Mouse (Mus musculus): ENCODE measurements at regions not wholly inside any gene's neighbourhood (a gene's known extent, or its start where the extent isn't known, plus 50 kb on each side); places are given as distances from the start of the nearest gene placed in this dataset.

DNA sequence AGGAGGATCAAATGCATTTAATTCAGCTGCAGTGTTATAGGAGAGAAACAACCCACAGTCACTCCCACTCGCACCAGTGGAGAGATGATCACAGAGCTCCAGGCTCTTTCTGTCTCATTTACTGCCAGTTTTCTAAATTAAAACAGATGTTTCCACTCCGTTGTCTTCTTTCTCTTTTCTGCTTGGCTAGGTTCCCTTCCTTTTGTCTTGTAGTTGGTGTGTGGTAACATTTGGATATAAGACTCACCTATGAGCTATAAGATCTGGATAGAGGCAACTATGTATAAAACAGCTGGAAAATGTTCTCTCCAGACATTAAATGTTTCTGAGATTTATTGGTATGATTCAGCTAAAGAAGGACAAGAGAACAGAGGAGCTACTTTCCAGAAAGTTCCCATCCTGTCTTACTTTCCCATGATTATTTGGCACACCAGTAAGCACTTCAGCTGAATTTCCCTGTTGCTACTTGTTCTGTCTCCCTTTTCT is 63.1 kb upstream of the Ctsc start:
- dilution Hi-C loops (cut with MboI; ENCODE audit: extremely low pct_ligation_motif_present, extremely low pct_unique_long_range_greater_than_20kb, low sequenced_read_pairs): no loop called here
- Histone ChIP-seq H3K9me3 (replicated peaks; ENCODE audit: low read length) (peaks cover 5% of the 10 kb centered on the region), H3K4me3 (replicated peaks in 1 of 3; ENCODE audit: low read depth in 2 of 3, low read length in 2 of 3, poor library complexity in 1 of 3) (no peak overlapping the region), H3K27me3 (replicated peaks) (no peaks in the 10 kb centered on the region), H3K79me2 (replicated peaks; ENCODE audit: control insufficient read depth, extremely low read depth, insufficient read depth, poor library complexity, severe bottlenecking) (no peaks in the 10 kb centered on the region), H3K4me1 (ENCODE audit: control insufficient read depth in 1 of 2, insufficient read depth in 2 of 2) (peaks cover 0 to 7% of the 10 kb centered on the region in 2 experiments; a peak in 2 of 4 replicates), H3K4me2 (ENCODE audit: insufficient read depth, low read depth, poor library complexity, severe bottlenecking) (no peak overlapping the region), H3K36me3 (replicated peaks in 1 of 2; ENCODE audit: control insufficient read depth in 1 of 2, insufficient read depth in 1 of 2, low read length in 1 of 2) (no peaks in the 10 kb centered on the region), H3K27ac (ENCODE audit: insufficient read depth, low read depth) (no peak overlapping the region), H3K9ac (ENCODE audit: insufficient read depth, low read depth) (no peak overlapping the region)
- in situ Hi-C loops (cut with MboI; ENCODE audit: low pct_ligation_motif_present, low pct_unique_long_range_greater_than_20kb, low sequenced_read_pairs): no loop called here
- DNase-seq (ENCODE audit: extremely low read depth): no peak
- no peak for TF ChIP-seq KAT2A (IDR thresholded peaks at IDR 0.05; ENCODE audit: insufficient replicate concordance, low read length)
- TF ChIP-seq GABPA (IDR thresholded peaks at IDR 0.05; ENCODE audit: insufficient replicate concordance, low read depth, low read length): no peak
- TF ChIP-seq ZMIZ1 (IDR thresholded peaks at IDR 0.05; ENCODE audit: low read depth, low read length): no peak
- TF ChIP-seq BHLHE40 (IDR thresholded peaks at IDR 0.05; ENCODE audit: low read depth, low read length): no peak
- no peak for TF ChIP-seq CHD2 (IDR thresholded peaks at IDR 0.05; ENCODE audit: low read length)
- TF ChIP-seq SIN3A (IDR thresholded peaks at IDR 0.05; ENCODE audit: low read length): no peak
- TF ChIP-seq CTCF (conservative IDR thresholded peaks at IDR 0.05 in 1 of 2, IDR thresholded peaks at IDR 0.05 in 1 of 2; ENCODE audit: low read depth in 2 of 2, low read length in 2 of 2): no peak

DNA sequence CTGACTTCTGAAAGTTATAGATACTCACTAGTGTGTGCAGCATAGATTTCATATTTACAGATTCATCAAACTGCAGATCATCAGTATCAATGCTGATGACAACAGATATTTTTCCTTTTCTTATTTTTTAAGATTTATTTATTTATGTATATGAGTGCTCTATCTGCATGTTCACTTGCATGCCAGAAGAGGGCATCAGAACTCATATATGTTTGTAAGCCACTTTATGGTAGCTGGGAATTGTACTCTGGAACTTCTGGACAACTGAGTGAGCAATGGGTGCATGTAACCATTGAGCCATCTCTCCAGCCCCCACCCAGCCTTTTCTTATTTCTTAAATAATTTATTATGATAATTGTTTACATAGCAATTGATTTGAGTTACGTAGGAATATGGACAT is 62.5 kb upstream of the Ctsc start:
- in situ Hi-C loops (cut with MboI; ENCODE audit: low pct_ligation_motif_present, low pct_unique_long_range_greater_than_20kb, low sequenced_read_pairs): no loop called here
- TF ChIP-seq ELF1 (IDR thresholded peaks at IDR 0.05; ENCODE audit: low read depth, low read length) (no peak), SMC3 (IDR thresholded peaks at IDR 0.05; ENCODE audit: low read depth, low read length) (peak; percentile 62), IRF4 (IDR thresholded peaks at IDR 0.05; ENCODE audit: low read depth, low read length) (no peak), RAD21 (IDR thresholded peaks at IDR 0.05; ENCODE audit: low read depth, low read length) (peak; percentile 58), CTCF (conservative IDR thresholded peaks at IDR 0.05 in 1 of 2, IDR thresholded peaks at IDR 0.05 in 1 of 2; ENCODE audit: low read depth in 2 of 2, low read length in 2 of 2) (peak; percentile 17 to 55; a peak in 2 of 4 replicates)
- dilution Hi-C loops (cut with MboI; ENCODE audit: extremely low pct_ligation_motif_present, extremely low pct_unique_long_range_greater_than_20kb, low sequenced_read_pairs): no loop called here
- Histone ChIP-seq H3K27ac (ENCODE audit: insufficient read depth, low read depth) (no peak overlapping the region), H3K4me3 (replicated peaks in 1 of 3; ENCODE audit: low read depth in 2 of 3, low read length in 2 of 3, poor library complexity in 1 of 3) (no peak overlapping the region), H3K79me2 (replicated peaks; ENCODE audit: control insufficient read depth, extremely low read depth, insufficient read depth, poor library complexity, severe bottlenecking) (no peaks in the 10 kb centered on the region), H3K9me3 (replicated peaks; ENCODE audit: low read length) (peaks cover 1% of the 10 kb centered on the region), H3K4me2 (ENCODE audit: insufficient read depth, low read depth, poor library complexity, severe bottlenecking) (no peak overlapping the region), H3K27me3 (replicated peaks) (no peaks in the 10 kb centered on the region), H3K9ac (ENCODE audit: insufficient read depth, low read depth) (no peak overlapping the region), H3K36me3 (replicated peaks in 1 of 2; ENCODE audit: control insufficient read depth in 1 of 2, insufficient read depth in 1 of 2, low read length in 1 of 2) (no peaks in the 10 kb centered on the region), H3K4me1 (ENCODE audit: control insufficient read depth in 1 of 2, insufficient read depth in 2 of 2) (peaks cover 0 to 7% of the 10 kb centered on the region in 2 experiments; a peak in 2 of 4 replicates)
- no peak for DNase-seq (ENCODE audit: extremely low read depth)

DNA sequence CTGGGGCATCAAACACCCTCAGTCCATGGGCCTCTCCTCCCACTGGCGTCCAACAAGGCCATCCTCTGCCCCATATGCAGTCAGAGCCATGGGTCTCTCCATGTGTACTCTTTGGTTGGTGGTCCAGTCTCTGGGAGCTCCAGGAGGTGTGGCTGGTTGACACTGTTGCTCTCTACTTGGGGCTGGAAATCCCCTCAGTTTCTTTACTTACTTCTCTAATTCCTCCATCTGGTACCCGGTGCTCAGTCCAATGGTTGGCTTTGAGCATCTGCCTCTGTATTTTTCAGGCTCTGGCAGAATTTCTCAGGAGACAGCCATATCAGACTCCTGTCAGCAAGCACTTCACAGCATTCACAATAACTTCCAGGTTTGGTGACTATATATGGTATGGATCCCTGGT is 55.7 kb upstream of the Ctsc start:
- H3K4me2 ChIP-seq (ENCODE audit: insufficient read depth, low read depth, poor library complexity, severe bottlenecking): peak overlapping the region; percentile 37; the same call in 1 of the 2 replicates
- no peak overlapping the region for H3K4me3 ChIP-seq (replicated peaks in 1 of 3; ENCODE audit: low read depth in 2 of 3, low read length in 2 of 3, poor library complexity in 1 of 3)
- no peaks in the 10 kb centered on the region for H3K27me3 ChIP-seq (replicated peaks)
- dilution Hi-C loops (cut with MboI; ENCODE audit: extremely low pct_ligation_motif_present, extremely low pct_unique_long_range_greater_than_20kb, low sequenced_read_pairs) (no loop called here), in situ Hi-C loops (cut with MboI; ENCODE audit: low pct_ligation_motif_present, low pct_unique_long_range_greater_than_20kb, low sequenced_read_pairs) (no loop called here)
- no peak overlapping the region for H3K9ac ChIP-seq (ENCODE audit: insufficient read depth, low read depth)
- no peaks in the 10 kb centered on the region for H3K79me2 ChIP-seq (replicated peaks; ENCODE audit: control insufficient read depth, extremely low read depth, insufficient read depth, poor library complexity, severe bottlenecking)
- no peaks in the 10 kb centered on the region for H3K9me3 ChIP-seq (replicated peaks; ENCODE audit: low read length)
- no peaks in the 10 kb centered on the region for H3K36me3 ChIP-seq (replicated peaks in 1 of 2; ENCODE audit: control insufficient read depth in 1 of 2, insufficient read depth in 1 of 2, low read length in 1 of 2)
- no peak for TF ChIP-seq CHD1 (IDR thresholded peaks at IDR 0.05; ENCODE audit: low read depth, low read length)
- no peak for TF ChIP-seq CTCF (conservative IDR thresholded peaks at IDR 0.05 in 1 of 2, IDR thresholded peaks at IDR 0.05 in 1 of 2; ENCODE audit: low read depth in 2 of 2, low read length in 2 of 2)
- TF ChIP-seq MAFK (IDR thresholded peaks at IDR 0.05; ENCODE audit: insufficient replicate concordance, low read length): no peak
- no peak for TF ChIP-seq JUN (IDR thresholded peaks at IDR 0.05; ENCODE audit: insufficient read depth, low read depth, low read length)
- TF ChIP-seq KAT2A (IDR thresholded peaks at IDR 0.05; ENCODE audit: insufficient replicate concordance, low read length): no peak
- no peak for TF ChIP-seq ETS1 (conservative IDR thresholded peaks at IDR 0.05; ENCODE audit: low read depth, low read length)
- TF ChIP-seq RCOR1 (conservative IDR thresholded peaks at IDR 0.05; ENCODE audit: low read depth, low read length): no peak
- no peak for TF ChIP-seq GABPA (IDR thresholded peaks at IDR 0.05; ENCODE audit: insufficient replicate concordance, low read depth, low read length)
- H3K27ac ChIP-seq (ENCODE audit: insufficient read depth, low read depth): no peak overlapping the region
- peak; percentile 46 for DNase-seq (ENCODE audit: extremely low read depth)
- H3K4me1 ChIP-seq (ENCODE audit: control insufficient read depth in 1 of 2, insufficient read depth in 2 of 2): peaks cover 3 to 41% of the 10 kb centered on the region in 2 experiments
